Mouse (Mus musculus): ENCODE data around the gene Rap2b.

Gene Rap2b

DNA sequence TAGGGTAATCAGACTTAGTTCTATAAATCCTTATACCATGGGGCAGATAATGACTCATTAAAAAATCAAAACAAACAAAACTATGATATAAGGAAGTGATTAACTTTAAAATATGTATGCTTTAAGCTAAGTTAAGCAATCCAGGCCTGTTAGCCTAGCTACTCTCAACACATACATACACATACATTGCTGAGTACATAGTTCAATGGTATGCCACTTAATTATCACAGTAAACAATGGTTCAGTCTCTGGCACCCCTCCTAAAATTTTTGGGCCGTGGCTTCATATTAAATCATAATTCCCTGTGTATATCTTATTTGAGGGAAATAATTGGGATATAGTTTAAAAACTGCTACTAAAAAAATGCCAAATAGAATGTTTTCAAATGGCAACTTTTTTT, at the start of gene Rap2b:
Rap2b (plus strand) TSS at position 301 of the 400 bp plus-strand sequence.
- DNase-seq = no peak

DNA sequence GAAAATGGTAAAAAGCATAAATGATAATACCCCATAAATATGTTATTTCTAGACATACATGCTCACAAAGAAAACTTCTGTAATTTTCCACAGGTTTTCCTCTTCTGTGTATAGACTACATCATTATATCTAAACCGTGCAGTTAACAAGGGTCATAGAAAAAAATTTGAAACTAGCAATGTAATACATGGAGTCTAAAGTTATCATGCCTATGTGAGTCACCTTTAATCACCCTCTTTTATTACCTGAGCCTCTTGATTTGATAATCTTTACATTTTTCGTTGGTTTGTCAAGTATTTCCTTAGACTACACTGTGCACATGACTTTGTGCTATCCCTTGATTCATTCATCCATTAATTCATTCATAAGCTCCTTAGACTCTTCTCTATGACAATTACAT, 46.4 kb upstream of the Rap2b start:
- DNase-seq = no peak

DNA sequence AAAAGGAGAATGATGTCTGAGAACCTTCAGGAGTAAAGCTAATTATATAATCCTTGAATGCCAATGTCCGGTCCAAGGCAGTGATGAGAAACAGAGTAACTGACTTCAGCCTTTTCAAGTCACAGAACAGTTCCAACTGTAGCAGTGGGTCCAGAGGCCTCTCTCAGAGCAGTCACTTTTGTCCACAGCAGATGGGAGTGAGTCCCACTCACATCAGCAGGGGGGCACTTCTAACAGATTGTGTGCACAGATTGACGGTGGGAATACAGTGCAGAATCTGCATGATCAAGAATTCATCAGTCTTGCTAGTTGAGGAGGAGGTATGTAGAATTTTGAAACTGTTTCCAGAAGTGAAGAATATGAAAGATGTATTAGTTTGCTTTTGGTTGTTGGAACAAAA, 41.4 kb upstream of the Rap2b start:
- no peak for DNase-seq

DNA sequence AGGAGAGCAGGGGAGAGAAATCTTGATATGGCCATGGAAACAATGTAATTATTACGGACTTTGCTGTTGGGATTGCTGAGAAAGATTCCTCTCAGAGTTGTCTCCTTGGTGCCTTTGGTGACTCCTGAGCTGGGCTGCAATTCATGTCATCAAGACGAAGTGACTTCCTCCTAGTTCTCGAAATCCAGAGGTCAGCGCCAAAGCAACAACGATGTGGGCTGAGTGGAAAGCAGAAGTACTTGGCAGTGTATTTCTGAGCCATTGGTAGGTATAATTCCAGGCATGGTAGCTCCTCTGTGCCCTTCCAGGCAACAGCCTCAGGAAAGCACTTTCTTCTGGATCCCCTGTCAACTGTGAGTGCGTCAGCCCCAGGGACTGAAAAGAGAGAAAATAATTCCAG, 39.8 kb upstream of the Rap2b start:
- no peak for DNase-seq

DNA sequence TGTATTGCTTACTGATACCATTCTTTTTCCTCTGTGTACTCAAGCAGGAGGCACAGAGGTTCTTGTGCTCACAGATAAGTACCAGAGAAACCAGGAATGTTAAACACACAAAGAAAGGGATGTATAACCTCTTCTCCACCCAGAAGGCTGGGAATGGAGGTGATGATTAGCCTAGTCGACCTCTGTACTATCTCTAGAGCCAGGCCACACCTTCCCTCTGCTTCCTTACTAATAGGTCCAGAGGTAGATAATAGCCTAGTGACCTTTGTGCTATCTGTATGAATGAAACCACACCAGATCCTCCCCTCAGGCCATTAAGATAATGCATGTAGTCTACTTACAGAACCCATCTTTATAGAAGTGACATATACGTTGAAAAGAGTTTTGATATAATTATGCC, 25.2 kb upstream of the Rap2b start:
- DNase-seq = no peak

DNA sequence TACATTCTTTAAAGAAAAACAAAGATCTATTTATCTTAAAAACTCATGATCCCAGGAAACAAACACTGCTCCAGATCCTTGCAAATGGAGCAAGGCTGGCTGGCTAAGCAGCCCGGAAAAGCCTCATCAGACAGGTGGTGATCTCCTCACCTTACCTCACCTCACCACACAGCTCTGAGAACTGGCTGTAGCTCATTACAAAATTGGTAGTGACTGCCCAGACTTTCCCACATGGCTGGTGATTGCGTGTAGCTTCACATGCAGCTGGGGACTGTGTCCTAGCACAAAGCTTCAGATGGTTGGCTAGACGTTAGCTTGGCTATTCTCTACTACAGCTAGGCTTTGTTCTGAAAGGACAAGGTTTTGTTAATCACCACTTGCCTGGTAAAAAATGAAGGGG, 24.2 kb upstream of the Rap2b start:
- no peak for DNase-seq

DNA sequence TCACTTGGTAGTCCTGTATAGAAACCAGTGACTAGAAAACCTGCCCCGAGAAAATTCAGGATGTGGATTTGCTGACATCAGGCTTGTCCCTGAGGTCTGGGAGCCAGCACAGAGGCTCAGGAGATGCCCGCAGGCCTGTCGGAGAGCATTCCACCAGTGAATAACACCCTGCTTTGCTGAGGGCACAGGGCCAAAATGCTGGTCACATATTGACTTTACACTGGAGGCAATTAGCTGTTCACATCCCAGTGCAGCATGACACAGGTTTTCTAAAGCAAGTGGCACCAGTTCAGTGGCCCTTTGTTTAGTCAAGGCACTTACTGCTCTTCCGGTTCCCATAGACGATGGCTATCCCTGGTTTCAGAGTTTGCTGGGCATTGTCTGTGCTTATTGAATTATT, 21.1 kb upstream of the Rap2b start:
- DNase-seq = peak; percentile 11 to 39

DNA sequence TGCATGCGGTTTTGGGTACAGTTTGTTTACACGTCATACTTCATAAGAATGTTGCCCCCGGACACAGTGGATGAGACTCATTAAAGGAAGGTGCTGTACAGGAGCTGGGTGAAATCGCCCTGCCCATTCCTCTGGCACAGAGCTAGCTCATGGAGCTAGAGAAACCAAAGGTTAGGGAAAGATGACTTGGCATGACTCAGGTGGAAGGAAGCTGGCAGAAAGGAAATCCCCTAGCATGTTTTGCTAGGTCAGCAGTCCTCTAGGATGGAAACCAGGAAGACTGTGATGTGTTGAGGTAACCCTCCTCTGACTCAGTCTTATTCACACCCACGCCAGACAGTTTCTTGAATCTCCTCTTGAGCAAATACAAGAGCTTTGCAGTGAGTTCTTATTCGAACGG, 17.4 kb upstream of the Rap2b start:
- no peak for DNase-seq

DNA sequence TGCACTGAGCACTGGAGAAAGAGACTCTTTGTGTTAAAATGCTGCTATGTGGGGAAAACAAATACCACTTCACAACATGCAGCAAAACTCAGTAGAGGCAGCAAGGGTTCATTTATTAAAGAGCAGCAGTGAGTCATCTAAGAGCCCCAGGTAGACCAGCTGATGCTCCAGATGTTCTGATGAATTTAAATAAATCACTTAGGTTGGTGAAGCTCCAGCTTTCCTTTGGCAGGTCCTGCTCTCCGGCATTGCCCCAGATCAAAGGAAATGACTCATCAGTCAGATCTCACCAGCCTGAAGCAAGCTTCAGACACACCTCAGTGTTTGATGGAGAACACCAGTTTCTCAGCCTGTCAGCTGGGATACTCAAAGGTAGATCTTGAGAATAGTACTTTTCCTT, 15.8 kb upstream of the Rap2b start:
- DNase-seq = no peak

DNA sequence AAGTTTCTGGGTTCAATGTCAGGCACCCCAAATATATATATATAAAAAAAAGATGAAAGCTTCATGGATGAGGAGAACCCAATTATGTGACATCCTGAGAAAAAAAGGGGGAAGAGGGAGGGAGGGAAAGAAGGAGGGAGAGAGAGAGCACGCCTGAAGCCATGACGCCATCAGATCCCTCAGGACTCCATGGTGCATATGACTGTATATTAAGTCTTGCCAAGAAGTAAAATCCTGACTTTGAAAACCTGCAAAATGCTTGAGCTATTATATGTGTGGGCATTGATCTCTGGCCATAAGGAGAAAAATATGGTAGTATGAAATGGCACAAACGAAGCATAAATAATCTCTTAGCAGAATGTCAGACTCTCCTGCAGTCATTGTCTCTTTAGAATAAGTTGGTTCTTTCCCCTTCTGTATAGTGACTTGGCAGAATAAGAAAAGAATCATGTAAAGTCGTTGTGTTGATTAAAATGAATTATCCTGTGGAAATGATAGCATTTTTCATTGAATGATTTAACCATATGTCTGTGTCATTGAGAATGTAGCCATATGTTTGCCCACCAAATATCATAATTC, 13.3 kb upstream of the Rap2b start:
- no peak for DNase-seq

DNA sequence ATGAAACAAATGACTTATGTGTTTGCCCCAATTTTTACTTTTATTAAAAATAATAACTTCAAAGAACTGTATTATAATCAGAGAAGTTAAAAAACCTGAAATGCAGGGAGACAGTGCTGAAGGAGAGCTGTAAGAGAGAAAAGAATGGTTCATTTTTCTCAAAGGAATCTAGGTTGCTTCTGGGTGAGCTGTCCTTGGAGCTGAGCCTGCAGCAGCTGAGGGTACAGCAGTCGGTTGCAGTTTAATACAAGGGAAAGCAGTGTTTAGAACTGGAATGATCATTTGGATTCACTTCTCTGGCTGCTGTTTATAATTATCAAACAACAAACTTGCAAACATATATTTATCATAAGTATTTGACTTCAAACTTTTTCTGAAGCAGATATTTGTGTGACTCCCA, 12.0 kb upstream of the Rap2b start:
- DNase-seq = no peak

DNA sequence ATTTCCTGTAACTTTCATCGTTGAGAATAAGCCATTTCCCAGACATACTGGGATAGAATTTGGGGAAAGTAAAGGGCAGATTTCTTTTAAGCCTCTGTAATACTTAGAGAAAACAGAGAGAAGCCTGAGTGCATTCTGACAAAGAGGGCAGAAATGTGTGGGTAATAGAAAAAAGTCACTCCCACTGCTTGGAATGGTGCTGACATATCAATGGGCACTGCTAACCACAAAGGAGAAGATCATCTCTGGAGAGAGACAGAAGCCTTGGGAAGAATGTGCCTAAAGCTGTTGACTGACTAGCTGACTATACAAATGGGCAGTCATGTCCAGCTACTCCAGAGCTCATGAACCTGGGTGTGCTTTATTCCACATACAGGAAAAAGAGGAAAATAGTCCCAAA, 6.0 kb upstream of the Rap2b start:
- no peak for DNase-seq

DNA sequence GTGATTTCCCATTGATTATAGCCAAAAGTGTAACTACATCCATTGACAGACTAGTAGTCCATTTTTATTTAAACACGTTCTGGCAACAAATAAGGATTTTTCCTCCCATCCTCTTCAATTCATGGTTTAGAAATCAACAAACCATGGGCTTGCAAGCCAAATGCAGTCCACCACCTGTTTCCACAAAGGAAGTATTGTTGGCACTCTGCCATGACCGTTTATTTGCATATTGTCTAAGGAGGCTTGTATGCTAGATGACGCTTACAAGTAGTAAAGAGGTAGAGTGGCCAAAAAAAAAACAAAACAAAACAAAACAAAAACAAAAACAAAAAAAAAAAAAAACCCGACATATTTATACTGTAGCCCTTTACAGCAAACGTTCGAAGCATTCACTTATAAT, 3.3 kb upstream of the Rap2b start:
- DNase-seq = peak in 1 of 2 experiments; percentile 11

DNA sequence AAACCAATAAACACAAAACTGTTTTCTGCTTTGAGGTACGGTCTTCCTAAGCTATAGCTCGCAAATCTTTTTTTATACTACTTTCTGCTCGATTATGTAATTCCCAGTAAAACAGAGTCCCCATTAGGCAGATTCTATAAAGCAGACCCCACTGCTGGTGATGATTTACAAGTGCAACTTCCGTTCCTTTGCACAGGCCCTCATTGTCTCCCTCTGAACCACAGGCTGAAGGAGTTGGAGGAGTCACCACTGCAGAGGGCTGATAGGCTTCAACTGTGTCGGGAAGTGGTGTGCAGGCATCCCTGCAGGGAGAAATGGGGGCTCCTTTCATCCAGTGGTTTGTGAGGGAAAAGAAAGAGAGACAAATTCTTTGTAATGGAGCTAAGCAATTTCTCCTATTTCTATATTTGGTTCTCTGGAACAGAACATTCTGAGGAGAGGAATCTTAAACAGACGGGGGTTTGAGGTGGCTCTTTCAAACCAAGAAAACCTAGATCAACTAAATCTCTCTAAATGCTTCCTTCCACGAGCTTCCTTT, 2.6 kb upstream of the Rap2b start:
- peak; percentile 6 to 10 for DNase-seq

DNA sequence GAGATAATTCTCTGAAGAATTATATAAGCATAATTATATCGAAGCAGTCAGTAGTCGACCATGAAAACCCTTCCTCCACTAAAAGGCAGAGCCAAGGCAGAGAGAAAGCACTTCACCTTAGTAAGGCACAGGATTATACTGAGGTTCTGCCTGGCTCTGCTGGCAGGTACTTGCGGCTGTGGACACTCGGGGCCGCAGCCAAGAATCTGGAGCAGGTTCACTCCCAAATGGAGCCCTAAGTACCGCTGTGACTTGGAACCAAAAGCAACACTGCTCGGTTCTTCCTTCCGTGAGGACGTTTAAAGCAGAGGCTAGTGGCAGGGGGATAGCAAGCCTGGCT, 1.4 kb downstream of the Rap2b start:
- DNase-seq = no peak

DNA sequence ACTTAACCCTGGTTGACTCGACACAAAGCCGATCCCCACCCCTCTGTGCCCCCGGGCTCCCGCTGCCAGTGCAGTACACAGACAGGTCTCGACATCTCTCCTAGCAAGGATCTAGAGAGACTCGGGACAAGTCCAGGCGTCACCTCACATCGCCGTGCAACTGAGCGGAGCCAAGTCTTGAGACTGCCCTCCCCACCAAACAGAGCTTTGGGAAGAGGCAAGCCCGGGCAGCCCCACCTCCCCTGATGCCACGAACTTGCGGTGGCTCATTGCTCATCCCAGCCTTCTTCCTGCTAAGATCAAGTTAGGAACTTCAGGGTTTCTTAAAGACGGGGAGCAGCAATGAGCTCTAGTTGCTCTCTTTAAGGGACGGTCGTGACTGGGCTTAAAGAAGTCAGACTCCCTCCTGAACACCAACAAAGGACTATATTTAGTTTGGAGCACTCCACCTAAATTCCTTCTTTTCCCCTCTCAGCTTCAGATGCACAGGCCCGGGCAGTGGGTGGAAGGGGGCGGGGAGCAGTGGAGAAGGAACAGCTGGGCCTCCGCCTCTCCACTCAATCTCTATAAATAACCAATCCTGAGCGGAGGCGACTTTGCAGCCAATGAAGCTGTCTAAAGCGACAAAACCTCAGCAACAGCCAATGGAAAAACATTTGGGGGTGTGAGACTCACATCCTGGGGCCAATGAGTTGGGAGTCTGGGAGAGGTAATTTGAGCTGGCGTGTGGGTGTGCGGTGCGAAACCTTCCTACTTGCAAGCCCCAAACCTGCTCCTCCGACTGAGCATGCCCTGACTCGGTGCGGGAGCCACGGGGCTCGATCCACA, 1.9 kb downstream of the Rap2b start:
- DNase-seq = peak; percentile 91 to 95

DNA sequence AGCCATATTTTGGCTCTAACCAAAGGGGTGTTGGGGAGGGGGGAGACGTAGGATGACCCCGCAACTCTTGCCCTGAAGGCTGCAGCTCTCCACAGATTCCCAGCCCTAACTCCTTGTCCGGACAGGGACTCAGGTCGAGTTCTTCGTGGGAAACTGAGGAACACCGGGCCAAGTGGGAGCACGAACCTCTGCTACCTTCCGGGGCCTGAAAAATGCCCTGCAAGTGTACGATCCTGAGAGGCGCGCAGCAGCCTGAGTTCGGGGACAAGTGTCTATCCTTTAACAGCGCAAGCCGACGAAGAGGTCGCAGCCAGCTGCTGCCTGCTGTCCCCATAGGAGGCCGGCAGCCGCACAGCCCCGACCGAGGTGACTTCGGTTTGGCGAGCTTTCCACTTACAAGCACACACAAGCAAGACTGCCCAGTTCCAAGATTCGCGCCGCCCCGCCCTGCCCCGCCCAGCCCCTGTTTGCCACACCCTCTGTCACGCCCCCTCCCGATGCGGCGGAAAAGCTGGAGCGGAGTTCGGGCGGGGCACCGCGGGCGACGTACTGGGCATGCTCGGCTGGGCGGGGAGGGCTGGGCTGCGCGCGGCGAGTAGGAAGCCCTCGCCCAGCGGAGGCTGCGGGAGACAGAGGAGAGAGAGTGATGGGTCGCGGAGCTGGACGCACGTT, 2.7 kb downstream of the Rap2b start:
- DNase-seq = peak; percentile 96 to 98

DNA sequence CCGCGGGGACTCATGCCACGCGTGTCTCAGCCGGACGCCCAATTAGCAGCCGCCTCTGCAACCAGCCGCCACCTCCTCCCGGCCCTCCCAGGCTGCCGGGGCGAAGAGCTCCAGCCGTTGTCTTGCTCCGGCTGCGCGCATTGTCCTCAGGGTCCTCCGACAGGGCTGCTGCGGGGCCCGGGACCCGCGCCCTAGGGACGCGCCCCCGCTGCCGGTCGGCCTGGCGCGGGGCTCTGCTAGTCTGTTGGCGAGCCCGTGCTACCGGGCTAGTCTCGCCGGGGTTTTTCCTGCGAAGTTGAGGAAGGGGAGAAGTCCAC, 3.2 kb downstream of the Rap2b start:
- no peak for DNase-seq

DNA sequence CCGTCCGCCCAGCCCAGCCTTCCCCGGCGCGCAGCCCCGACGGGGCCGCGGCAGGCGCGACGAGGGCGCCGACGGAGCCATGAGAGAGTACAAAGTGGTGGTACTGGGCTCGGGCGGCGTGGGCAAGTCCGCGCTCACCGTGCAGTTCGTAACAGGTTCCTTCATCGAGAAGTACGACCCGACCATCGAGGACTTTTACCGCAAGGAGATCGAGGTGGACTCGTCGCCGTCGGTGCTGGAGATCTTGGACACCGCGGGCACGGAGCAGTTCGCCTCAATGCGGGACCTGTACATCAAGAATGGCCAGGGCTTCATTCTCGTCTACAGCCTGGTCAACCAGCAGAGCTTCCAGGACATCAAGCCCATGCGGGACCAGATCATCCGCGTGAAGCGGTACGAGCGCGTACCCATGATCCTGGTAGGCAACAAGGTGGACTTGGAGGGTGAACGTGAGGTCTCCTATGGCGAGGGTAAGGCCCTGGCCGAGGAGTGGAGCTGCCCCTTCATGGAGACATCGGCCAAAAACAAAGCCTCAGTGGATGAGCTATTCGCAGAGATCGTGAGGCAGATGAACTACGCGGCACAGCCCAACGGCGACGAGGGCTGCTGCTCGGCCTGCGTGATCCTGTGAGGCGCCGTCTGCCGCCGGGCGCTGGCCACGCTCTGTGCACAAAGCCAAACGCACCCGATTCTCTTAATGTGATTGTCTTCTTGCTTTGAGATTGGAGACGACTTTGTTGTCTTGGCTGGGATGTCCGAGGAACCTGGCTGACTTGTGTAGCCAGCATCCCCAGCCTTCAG, 3.7 kb downstream of the Rap2b start:
- peak; percentile 59 to 73 for DNase-seq

DNA sequence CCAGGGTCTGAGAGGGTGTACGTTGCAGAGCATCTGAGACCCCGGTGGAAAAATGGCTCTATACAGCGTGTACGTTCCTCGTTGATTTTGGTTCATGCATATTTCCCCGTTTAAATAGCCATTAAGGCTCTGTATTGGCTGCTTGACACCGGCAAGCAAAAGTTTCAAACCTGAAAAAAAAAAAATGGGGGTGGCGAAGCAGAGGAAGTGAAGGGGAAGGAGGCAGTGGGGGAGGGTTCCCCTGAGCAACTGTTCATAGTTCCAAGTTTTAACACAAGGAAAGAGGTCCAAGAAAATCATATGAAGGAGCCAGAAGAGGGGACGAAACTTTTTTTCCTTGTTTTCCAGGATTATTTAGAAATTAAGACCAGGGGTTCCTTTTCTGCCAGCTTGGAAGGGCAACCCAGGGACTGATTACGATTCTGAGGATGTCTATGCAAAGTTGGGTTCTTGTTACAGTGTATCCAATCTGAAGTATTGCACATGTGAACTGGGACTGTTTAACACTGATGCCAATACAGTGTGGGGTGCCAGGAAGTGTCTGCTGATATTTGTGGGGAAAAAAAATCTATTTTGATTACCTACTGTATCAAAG, 4.4 kb downstream of the Rap2b start, which contains the start of gene B430305J03Rik:
B430305J03Rik (minus strand) TSS at position 173 of the 595 bp plus-strand sequence.
- peak; percentile 26 to 48 for DNase-seq

DNA sequence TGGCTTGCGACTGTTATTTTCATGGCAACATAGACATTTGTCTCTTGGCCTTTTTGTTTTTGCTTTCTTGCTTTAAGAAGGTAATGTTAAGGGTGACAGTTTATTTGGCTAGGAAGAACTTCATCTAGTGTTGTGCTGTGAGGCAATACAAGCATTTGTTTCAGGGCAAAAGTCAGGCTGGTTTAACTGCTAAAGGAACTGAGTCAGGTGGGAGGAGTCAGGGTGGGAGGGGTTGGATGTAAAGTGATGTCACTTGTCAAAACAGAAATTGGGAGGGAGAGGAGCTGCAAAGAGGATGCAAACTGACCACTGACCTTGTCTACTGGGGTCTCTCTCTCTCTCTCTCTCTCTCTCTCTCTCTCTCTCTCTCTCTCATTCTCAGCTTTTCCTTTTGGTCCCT, 7.0 kb downstream of the Rap2b start:
- no peak for DNase-seq

DNA sequence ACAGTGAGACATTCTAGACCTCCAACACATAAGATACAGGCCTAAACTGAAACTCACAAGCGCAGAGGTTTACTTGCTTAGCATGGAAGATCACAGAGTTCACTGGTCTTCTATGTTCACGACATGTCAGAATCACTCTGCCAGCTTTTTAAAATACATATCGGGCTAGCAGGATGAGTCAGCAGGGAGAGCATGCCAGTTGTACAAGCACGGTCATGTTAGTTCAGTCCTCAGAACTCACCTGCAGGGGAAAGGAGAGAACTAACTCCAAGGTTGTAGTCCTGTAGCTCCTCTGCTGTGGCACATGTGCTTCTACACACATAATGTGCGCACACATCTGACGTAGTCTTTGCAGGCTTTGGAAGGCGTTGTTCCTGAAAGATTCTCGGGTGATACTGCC, 14.6 kb downstream of the Rap2b start:
- no peak for DNase-seq

DNA sequence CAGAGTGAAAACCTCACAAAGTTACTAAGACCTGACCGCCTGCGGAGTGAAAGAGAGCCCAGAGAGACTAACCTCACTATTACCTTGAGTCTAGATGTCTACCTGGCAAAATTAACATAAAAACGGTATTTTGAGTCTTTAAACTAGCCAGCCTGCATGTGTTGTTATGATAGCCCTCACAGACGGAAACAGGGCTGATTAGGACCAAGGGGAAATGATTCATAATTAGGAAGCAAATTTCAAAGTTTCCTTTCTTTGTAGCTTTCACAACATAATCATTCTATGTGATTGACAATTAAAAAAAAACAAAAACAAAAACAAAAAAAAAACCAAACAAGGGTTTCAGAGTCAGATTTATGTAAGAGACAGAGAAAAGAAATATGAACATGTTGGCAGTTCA, 24.9 kb downstream of the Rap2b start:
- DNase-seq = no peak
